Mouse (Mus musculus): ENCODE measurements around the gene Rhox10. TPM values are rescaled to one million over a fixed set of nuclear protein-coding genes. Genes with fewer than 3 reads are reported as not detected.

Rhox10 gene
- polyA plus RNA-seq, 1 experiment from 2014 or later, result not detected

GRCm38 (mm10) chrX:38120982-38121381, 54.7 kb downstream of the Rhox10 start, which contains the start of gene Rhox13:
Gene Rhox13, plus strand, starts transcription at chrX:38121219.
- Histone ChIP-seq H3K4me3 (ENCODE audit: low read depth, low read length) (no peak within 1 kb of the TSS), H3K27me3 (ENCODE audit: control insufficient read depth, insufficient read depth, low read length) (no peaks in the 10 kb centered on the region), H3K9me3 (ENCODE audit: control insufficient read depth, low read length) (no peaks in the 10 kb centered on the region), H3K4me1 (ENCODE audit: control insufficient read depth, insufficient read depth, low read length) (no peaks in the 10 kb centered on the region), H3K9ac (ENCODE audit: low read length) (no peak within 1 kb of the TSS), H3K27ac (replicated peaks; ENCODE audit: low read depth, low read length) (no peak within 1 kb of the TSS), H3K4me2 (ENCODE audit: low read depth, severe bottlenecking) (no peak within 1 kb of the TSS), H3K36me3 (ENCODE audit: control insufficient read depth, insufficient read depth, low read length) (no peaks in the 10 kb centered on the region)
- ATAC-seq (ENCODE audit: insufficient number of reproducible peaks, low FRiP score, low TSS enrichment, low read depth) (no peak), DNase-seq (ENCODE audit: low spot score) (no peak)
- 94% methylated on average over 20 of the region's 20 CpGs for WGBS

Other genes starting within 250 kb of the Rhox10 start
- not detected in 2 replicates for gene Rhox6, start 239.6 kb upstream of the Rhox10 start, polyA plus RNA-seq (2014; fragmentation: Nextera tagmentation; extraction: Ambion mirVana)
- not detected in 2 replicates for gene Rhox7a, start 234.8 kb upstream of the Rhox10 start, polyA plus RNA-seq (2014; fragmentation: Nextera tagmentation; extraction: Ambion mirVana)
- not detected in 2 replicates for gene Rhox8, start 187.5 kb upstream of the Rhox10 start, polyA plus RNA-seq (2014; fragmentation: Nextera tagmentation; extraction: Ambion mirVana)
- not detected in 2 replicates for gene Rhox7b, start 169.2 kb upstream of the Rhox10 start, polyA plus RNA-seq (2014; fragmentation: Nextera tagmentation; extraction: Ambion mirVana)
- not detected in 2 replicates for gene Rhox9, start 164.7 kb upstream of the Rhox10 start, polyA plus RNA-seq (2014; fragmentation: Nextera tagmentation; extraction: Ambion mirVana)
- gene Btg1-ps1, start 47.7 kb upstream of the Rhox10 start, polyA plus RNA-seq (2014; fragmentation: Nextera tagmentation; extraction: Ambion mirVana), result not detected in 2 replicates
- not detected in 2 replicates for gene Btg1-ps2, start 23.4 kb upstream of the Rhox10 start, polyA plus RNA-seq (2014; fragmentation: Nextera tagmentation; extraction: Ambion mirVana)
- not detected in 2 replicates for gene Rhox11, start 18.7 kb downstream of the Rhox10 start, polyA plus RNA-seq (2014; fragmentation: Nextera tagmentation; extraction: Ambion mirVana)
- not detected in 2 replicates for gene Rhox12, start 44.4 kb downstream of the Rhox10 start, polyA plus RNA-seq (2014; fragmentation: Nextera tagmentation; extraction: Ambion mirVana)
- not detected in 2 replicates for gene Rhox13, start 54.7 kb downstream of the Rhox10 start, polyA plus RNA-seq (2014; fragmentation: Nextera tagmentation; extraction: Ambion mirVana)
- gene Zbtb33, start 123.3 kb downstream of the Rhox10 start, polyA plus RNA-seq (2014; fragmentation: Nextera tagmentation; extraction: Ambion mirVana), result 6.2 and 7.3 TPM in 2 replicates
- 30.4 and 31.0 TPM in 2 replicates for gene Tmem255a, start 186.0 kb downstream of the Rhox10 start, polyA plus RNA-seq (2014; fragmentation: Nextera tagmentation; extraction: Ambion mirVana)
- gene Atp1b4, start 249.7 kb downstream of the Rhox10 start, polyA plus RNA-seq (2014; fragmentation: Nextera tagmentation; extraction: Ambion mirVana), result not detected in 2 replicates

Data from limb, embryonic 11.5 days (tissue).